ENCODE assay signal across 8 mouse cellular contexts in the genomic region with DNA sequence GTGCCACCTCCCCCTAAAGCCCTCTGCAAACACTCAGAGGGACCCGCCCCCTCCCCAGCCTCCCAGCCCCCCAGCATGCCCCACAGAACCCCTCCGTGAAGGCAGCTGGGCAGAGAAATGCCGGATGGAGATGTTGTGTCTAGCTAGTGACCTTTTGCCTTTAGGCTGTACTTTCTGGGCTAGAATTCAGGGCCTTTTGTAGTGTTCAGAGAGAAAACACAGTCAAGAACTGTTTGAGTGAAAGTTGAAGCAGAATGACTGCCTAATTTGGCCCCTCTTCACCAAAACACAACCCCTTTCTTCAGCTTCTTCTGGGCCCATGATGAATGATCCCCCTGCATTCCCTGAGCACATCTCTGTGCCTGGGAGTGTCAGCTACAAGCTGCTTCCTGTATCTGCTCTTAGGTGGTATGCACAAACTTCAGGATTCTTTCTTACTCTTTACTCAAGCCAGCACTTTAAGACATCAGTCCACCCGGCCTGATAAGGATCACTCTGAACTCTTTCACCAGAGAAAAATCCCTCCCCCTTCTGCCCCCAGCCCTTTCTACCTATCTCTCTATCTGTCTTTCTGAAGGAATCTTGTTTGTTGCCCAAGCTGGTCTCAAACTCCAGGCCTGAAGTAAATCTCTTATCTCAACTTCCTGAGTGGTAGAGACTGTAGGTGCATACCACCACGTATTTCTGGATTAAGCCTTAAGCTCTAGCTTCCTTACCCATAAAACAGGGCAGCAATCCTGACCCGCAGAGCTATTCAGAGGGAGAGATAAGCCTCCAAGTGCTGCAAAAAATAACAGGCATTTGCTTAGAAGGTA. TPM values are rescaled to one million over a fixed set of nuclear protein-coding genes. Genes with fewer than 3 reads are reported as not detected.
DNase-seq lines count a peak whose midpoint lies in the region; ATAC-seq and TF ChIP-seq lines count a peak whose summit lies in the region.

No protein-coding gene starts in this region.

- no peaks in the 10 kb centered on the region for H3K9me3 ChIP-seq in kidney, postnatal 0 days (replicated peaks; ENCODE audit: low read length)
- no peaks in the 10 kb centered on the region for H3K9me3 ChIP-seq in intestine, embryonic 15.5 days

- no peak overlapping the region for H3K4me3 ChIP-seq in kidney, postnatal 0 days (replicated peaks; ENCODE audit: low read depth, low read length)
- H3K4me3 ChIP-seq in intestine, embryonic 15.5 days (replicated peaks): no peak overlapping the region

- no peak overlapping the region for H3K9ac ChIP-seq in kidney, postnatal 0 days (ENCODE audit: low read depth, low read length)
- H3K9ac ChIP-seq in intestine, embryonic 15.5 days: peak overlapping the region; percentile 34; the same call in 1 of the 2 replicates

- no peak for DNase-seq in kidney, postnatal 0 days (ENCODE audit: low spot score)
- no peak for DNase-seq in kidney, adult 9 months
- peak; percentile 83 for DNase-seq in embryo, embryonic 9.5 days (ENCODE audit: extremely low spot score)
- DNase-seq in neural tube, embryonic 10.5 days (ENCODE audit: extremely low spot score, low spot score): peak; percentile 70
- no peak for DNase-seq in ovary, postnatal 10 days (ENCODE audit: low spot score)
- no peak for DNase-seq in spleen, postnatal 10 days (ENCODE audit: low spot score in 2 of 2)
- DNase-seq in c-Kit-positive CD71-positive TER-119-positive erythroid progenitor cells, embryonic 14.5 days (ENCODE audit: low spot score): no peak

- TF ChIP-seq CTCF in kidney, postnatal 0 days (IDR thresholded peaks at IDR 0.05; ENCODE audit: low read depth): no peak

- no peaks in the 10 kb centered on the region for H3K27me3 ChIP-seq in kidney, postnatal 0 days (ENCODE audit: insufficient read depth, low read length)
- H3K27me3 ChIP-seq in intestine, embryonic 15.5 days (replicated peaks): no peaks in the 10 kb centered on the region

- H3K4me2 ChIP-seq in kidney, postnatal 0 days (ENCODE audit: low read length): no peak overlapping the region
- H3K4me2 ChIP-seq in intestine, embryonic 15.5 days (replicated peaks): peak overlapping the region; percentile 14; the same call in 1 of the 2 replicates

- peak overlapping the region; percentile 52 for H3K27ac ChIP-seq in kidney, postnatal 0 days
- H3K27ac ChIP-seq in intestine, embryonic 15.5 days: peak overlapping the region; percentile 88

- peaks cover 28% of the 10 kb centered on the region for H3K4me1 ChIP-seq in kidney, postnatal 0 days (replicated peaks; ENCODE audit: insufficient read depth, low read length)
- peaks cover 54% of the 10 kb centered on the region for H3K4me1 ChIP-seq in intestine, embryonic 15.5 days (replicated peaks)

- 15% methylated on average over 6 of the region's 6 CpGs for WGBS in kidney, postnatal 0 days
- WGBS in intestine, embryonic 15.5 days: 8% methylated on average over 6 of the region's 6 CpGs

- no peak for ATAC-seq in kidney, postnatal 0 days (replicated peaks; ENCODE audit: low FRiP score, low read depth)
- ATAC-seq in intestine, embryonic 15.5 days: no peak

- H3K36me3 ChIP-seq in kidney, postnatal 0 days (ENCODE audit: insufficient read depth, low read length): no peaks in the 10 kb centered on the region
- no peaks in the 10 kb centered on the region; the same call in 1 of the 2 replicates for H3K36me3 ChIP-seq in intestine, embryonic 15.5 days

RNA-seq across cellular contexts. Expression of a gene that starts 23.4 kb away (rescaled TPM):
- polyA plus RNA-seq in kidney, postnatal 0 days (2015; fragmentation: Nextera tagmentation; extraction: Ambion mirVana): 27.8 and 31.8 TPM in 2 replicates
- polyA plus RNA-seq in intestine, embryonic 15.5 days (2015; fragmentation: Nextera tagmentation; extraction: Ambion mirVana): 46.9 and 52.8 TPM in 2 replicates

Comparison
In these comparisons a context has a peak if more than half of its experiments do, and no peak if none do; other contexts are left out.
1. DNase-seq: peak in embryo, embryonic 9.5 days (single experiment) and neural tube, embryonic 10.5 days (single experiment); none in kidney, postnatal 0 days (single experiment), kidney, adult 9 months (single experiment), ovary, postnatal 10 days (single experiment), spleen, postnatal 10 days (0 of 2) and c-Kit-positive CD71-positive TER-119-positive erythroid progenitor cells, embryonic 14.5 days (single experiment).